Mouse (Mus musculus) NIH3T3 (cell line): ENCODE data around the gene Nmral1.
"Not testable (repeated sequence)": the region's sequence is repeated elsewhere in the genome, so short reads cannot be mapped to it uniquely, and the experiment has no call there.

ENCODE experiments used
- DNase-seq: peaks from one replicate; pipeline ENCODE4 v3.0.0-alpha.2; 2012; ENCODE audit warnings: low read depth

Nmral1 gene

GRCm38 (mm10) chr16:4718753-4719518 lies at the start of gene Nmral1:
Nmral1 (minus strand) TSS chr16:4719356.
- peak; percentile 83 for DNase-seq

GRCm38 (mm10) chr16:4768719-4769118 lies 49.6 kb upstream of the Nmral1 start:
- DNase-seq = no peak

GRCm38 (mm10) chr16:4767012-4767790 lies 48.0 kb upstream of the Nmral1 start:
- DNase-seq = no peak

- DNase-seq = no peak
Measured at GRCm38 (mm10) chr16:4765852-4766251, 46.7 kb upstream of the Nmral1 start.

GRCm38 (mm10) chr16:4763276-4763675 lies 44.1 kb upstream of the Nmral1 start:
- peak; percentile 79 for DNase-seq

GRCm38 (mm10) chr16:4762437-4762836 lies 43.3 kb upstream of the Nmral1 start:
- no peak for DNase-seq

GRCm38 (mm10) chr16:4756660-4757335 lies 37.6 kb upstream of the Nmral1 start:
- not testable (repeated sequence) for DNase-seq

GRCm38 (mm10) chr16:4754045-4754444 lies 34.9 kb upstream of the Nmral1 start:
- no peak for DNase-seq

- no peak for DNase-seq
Measured at GRCm38 (mm10) chr16:4752155-4752554, 33.0 kb upstream of the Nmral1 start.

GRCm38 (mm10) chr16:4742186-4742585 lies 23.0 kb upstream of the Nmral1 start:
- no peak for DNase-seq

GRCm38 (mm10) chr16:4739994-4740393 lies 20.8 kb upstream of the Nmral1 start:
- DNase-seq = peak; percentile 41

- no peak for DNase-seq
Measured at GRCm38 (mm10) chr16:4736262-4736661, 17.1 kb upstream of the Nmral1 start.

- DNase-seq = peak; percentile 36
Measured at GRCm38 (mm10) chr16:4730776-4731358, 11.7 kb upstream of the Nmral1 start.

GRCm38 (mm10) chr16:4727963-4728362 lies 8.8 kb upstream of the Nmral1 start:
- DNase-seq = peak; percentile 43

- DNase-seq = no peak
Measured at GRCm38 (mm10) chr16:4727526-4727925, 8.4 kb upstream of the Nmral1 start.

- peak; percentile 13 for DNase-seq
Measured at GRCm38 (mm10) chr16:4726528-4727128, 7.5 kb upstream of the Nmral1 start.

GRCm38 (mm10) chr16:4725780-4726527 lies 6.8 kb upstream of the Nmral1 start, which contains the start of gene Hmox2:
Hmox2 (plus strand) TSS chr16:4726361.
- peak; percentile 95 for DNase-seq

- DNase-seq = peak; percentile 41
Measured at GRCm38 (mm10) chr16:4725266-4725665, 6.1 kb upstream of the Nmral1 start.

GRCm38 (mm10) chr16:4722915-4723209 lies 3.7 kb upstream of the Nmral1 start:
- DNase-seq = no peak

GRCm38 (mm10) chr16:4722128-4722914 lies 3.2 kb upstream of the Nmral1 start:
- peak; percentile 46 for DNase-seq
